Mouse (Mus musculus) neural tube, embryonic 14.5 days (tissue): ENCODE measurements around the gene Faah. TPM values are rescaled to one million over a fixed set of nuclear protein-coding genes. Genes with fewer than 3 reads are reported as not detected.

Experiments used
- ATAC-seq: fragments of 200-750 bp; cut with Nextera tagmentation; 2 replicates; pipeline ENCODE4 v1.8.0; 2017; ENCODE audit warnings: low read depth, mild to moderate bottlenecking, moderate TSS enrichment, moderate library complexity
- H3K27ac ChIP-seq: fragments of 300-500 bp; sonication (generic); 2 replicates; pipeline ENCODE4 v1.5.1; 2014; ENCODE audit warnings: low read depth, mild to moderate bottlenecking, control low read depth, low read length, moderate library complexity, mixed read lengths
- H3K27me3 ChIP-seq: fragments of 300-500 bp; sonication (generic); 2 replicates; pipeline ENCODE4 v1.6.1; 2014; ENCODE audit warnings: low read length; ENCODE audit not compliant: control insufficient read depth, insufficient read depth
- H3K36me3 ChIP-seq: fragments of 300-500 bp; sonication (generic); 2 replicates; pipeline ENCODE4 v1.6.1; 2014; ENCODE audit warnings: low read length, mixed read lengths; ENCODE audit not compliant: control insufficient read depth, insufficient read depth
- H3K4me1 ChIP-seq: fragments of 300-500 bp; sonication (generic); 2 replicates; pipeline ENCODE4 v1.6.1; 2014; ENCODE audit warnings: low read length; ENCODE audit not compliant: control insufficient read depth, insufficient read depth
- H3K4me2 ChIP-seq: fragments of 300-500 bp; sonication (generic); 2 replicates; pipeline ENCODE4 v1.6.1; 2014; ENCODE audit warnings: mild to moderate bottlenecking, low read depth, low read length, control low read depth
- H3K4me3 ChIP-seq: fragments of 300-500 bp; sonication (generic); 2 replicates; pipeline ENCODE4 v1.5.1; 2014; ENCODE audit warnings: low read depth, low read length, control low read depth, mixed read lengths
- H3K9ac ChIP-seq: fragments of 300-500 bp; sonication (generic); replicated peaks from 2 replicates; pipeline ENCODE4 v1.6.1; 2014; ENCODE audit warnings: low read depth, mild to moderate bottlenecking, control low read depth, low read length, mixed read lengths
- H3K9me3 ChIP-seq: fragments of 300-500 bp; sonication (generic); 2 replicates; pipeline ENCODE4 v1.6.1; 2016; ENCODE audit warnings: low read length; ENCODE audit not compliant: control insufficient read depth
- WGBS: fragments of 180-500 bp; shearing (Covaris S2); extraction: QIAGEN DNeasy Blood & Tissue Kit; methylation state at CpG from one replicate; pipeline ENCODE4 v1.1.7; 2014; 5-methylcytosine and 5-hydroxymethylcytosine counted together
- polyA plus RNA-seq: library from polyadenylated mRNA; unstranded; fragments of >200 nt; fragmentation: Nextera tagmentation; extraction: Ambion mirVana; gene quantifications from 2 replicates; pipeline ENCODE4 v1.2.1, GENCODE M21; 2014

Faah gene
- polyA plus RNA-seq, 1 experiment from 2014 or later, result 17.1 TPM

DNA sequence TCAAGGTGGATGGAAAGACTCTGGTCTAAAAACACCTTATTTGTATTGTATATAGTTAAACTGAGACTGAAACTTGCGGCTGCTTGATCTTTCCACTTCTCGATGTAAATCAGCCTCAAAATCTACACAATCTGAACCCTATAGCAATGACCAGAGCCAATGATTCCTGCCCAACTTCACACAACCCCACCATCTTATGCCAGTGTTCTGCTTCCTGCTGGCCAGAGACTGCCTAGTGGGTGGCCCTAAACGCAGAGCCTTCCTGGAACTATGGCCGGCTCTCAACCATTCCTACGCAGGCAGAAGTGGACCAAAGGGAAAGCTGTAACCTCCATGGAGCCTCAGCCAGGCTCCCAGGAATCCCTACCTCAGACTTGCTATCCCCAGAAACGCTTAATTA, 54.0 kb downstream of the Faah start:
- H3K4me3 ChIP-seq, result no peak overlapping the region
- H3K9ac ChIP-seq, result no peak overlapping the region
- peaks cover 70% of the 10 kb centered on the region for H3K27me3 ChIP-seq
- no peak overlapping the region for H3K27ac ChIP-seq
- no peaks in the 10 kb centered on the region for H3K9me3 ChIP-seq
- no peak for ATAC-seq
- WGBS, result 4% methylated on average over 6 of the region's 6 CpGs
- no peaks in the 10 kb centered on the region for H3K36me3 ChIP-seq
- H3K4me2 ChIP-seq, result no peak overlapping the region
- peaks cover 7% of the 10 kb centered on the region; the same call in 1 of the 2 replicates for H3K4me1 ChIP-seq

DNA sequence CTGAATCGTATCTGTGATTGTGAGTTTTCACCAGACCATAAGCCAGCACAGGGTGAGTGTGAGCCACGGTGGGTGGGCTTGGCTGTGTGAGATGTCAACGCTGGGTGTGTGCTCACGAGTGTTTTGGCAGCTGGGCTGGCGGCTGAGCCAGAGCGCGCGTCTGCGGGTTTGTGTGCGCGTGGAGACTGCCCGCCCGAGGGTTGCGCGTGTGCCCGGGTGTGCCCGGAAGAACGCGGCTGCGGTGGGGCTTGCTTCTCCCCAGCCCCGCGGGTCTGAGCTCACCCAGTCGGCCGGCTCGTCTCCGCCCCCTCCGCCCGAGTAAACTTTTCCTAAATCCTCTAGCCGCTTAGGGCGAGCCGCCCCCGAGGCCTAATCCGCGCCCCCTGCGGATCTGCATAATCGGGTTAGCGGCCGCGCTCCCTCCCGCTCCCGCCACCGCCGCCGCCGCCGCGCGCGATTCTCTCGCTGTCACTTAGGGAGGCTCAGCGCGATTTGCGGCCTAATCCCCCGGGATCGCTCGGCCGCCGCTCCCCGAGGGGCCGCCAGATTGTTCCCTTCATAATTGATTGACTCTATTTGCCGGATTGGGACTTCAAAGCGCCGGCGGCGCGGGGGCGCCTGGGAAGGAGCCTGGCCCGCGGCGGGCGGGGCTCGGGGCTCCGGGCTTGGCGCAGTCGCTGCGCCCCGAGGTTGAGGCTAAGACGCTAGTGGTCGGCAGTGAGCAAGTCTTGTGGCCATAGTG, 54.9 kb downstream of the Faah start:
- WGBS, result under 1% methylated on average over 75 of the region's 79 CpGs
- peak overlapping the region; percentile 48 for H3K4me3 ChIP-seq

DNA sequence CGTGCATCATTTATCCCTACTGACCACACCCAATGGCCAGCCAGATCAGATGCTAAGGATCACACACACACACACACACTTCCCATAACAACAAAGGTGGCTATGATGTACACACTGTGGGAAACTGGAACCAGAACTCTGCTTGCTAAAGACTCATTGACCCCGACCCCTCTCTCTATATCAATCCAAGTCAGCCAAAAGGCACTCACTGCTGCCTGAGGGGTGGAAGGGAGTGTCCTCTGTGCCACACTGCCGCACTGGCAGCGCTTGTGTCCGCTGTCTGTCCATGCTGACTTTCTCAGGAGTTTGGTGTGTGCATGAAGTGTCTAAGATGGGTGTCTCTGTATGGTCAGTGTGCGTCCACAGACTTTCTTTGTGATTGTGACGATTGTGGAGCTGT, 55.7 kb downstream of the Faah start:
- H3K4me1 ChIP-seq, result peaks cover 7% of the 10 kb centered on the region; the same call in 1 of the 2 replicates
- H3K36me3 ChIP-seq, result no peaks in the 10 kb centered on the region
- H3K27ac ChIP-seq, result no peak overlapping the region
- no peak overlapping the region for H3K4me2 ChIP-seq
- ATAC-seq, result 0 out of 2 replicates have a peak, but pooled peaks have one; percentile 12
- H3K4me3 ChIP-seq, result no peak overlapping the region
- H3K9me3 ChIP-seq, result no peaks in the 10 kb centered on the region
- no peak overlapping the region for H3K9ac ChIP-seq
- peaks cover 60% of the 10 kb centered on the region for H3K27me3 ChIP-seq
- WGBS, result 6% methylated on average over 7 of the region's 7 CpGs

More for the DNA sequence above, 54.9 kb downstream of the Faah start:
- peak overlapping the region; percentile 87 for H3K4me2 ChIP-seq
- H3K9ac ChIP-seq, result peak overlapping the region; percentile 43
- H3K36me3 ChIP-seq, result no peaks in the 10 kb centered on the region
- peaks cover 63% of the 10 kb centered on the region for H3K27me3 ChIP-seq
- no peak overlapping the region for H3K27ac ChIP-seq
- H3K9me3 ChIP-seq, result no peaks in the 10 kb centered on the region
- H3K4me1 ChIP-seq, result peaks cover 7% of the 10 kb centered on the region; the same call in 1 of the 2 replicates
- peak; percentile 52 for ATAC-seq

- peaks cover 50% of the 10 kb centered on the region for H3K27me3 ChIP-seq
- no peak overlapping the region for H3K27ac ChIP-seq
- H3K4me2 ChIP-seq, result no peak overlapping the region
- H3K4me3 ChIP-seq, result no peak overlapping the region
- H3K9ac ChIP-seq, result no peak overlapping the region
- peaks cover 7% of the 10 kb centered on the region; the same call in 1 of the 2 replicates for H3K4me1 ChIP-seq
- no peaks in the 10 kb centered on the region for H3K36me3 ChIP-seq
- no peak for ATAC-seq
- no peaks in the 10 kb centered on the region for H3K9me3 ChIP-seq
Measured at GRCm38 (mm10) chr4:115959546-115959945, 58.2 kb downstream of the Faah start.

- Histone ChIP-seq H3K36me3 (no peaks in the 10 kb centered on the region), H3K27me3 (peaks cover 53% of the 10 kb centered on the region), H3K9ac (no peak overlapping the region), H3K27ac (no peak overlapping the region), H3K4me2 (no peak overlapping the region), H3K4me1 (no peaks in the 10 kb centered on the region), H3K4me3 (no peak overlapping the region), H3K9me3 (no peaks in the 10 kb centered on the region)
- ATAC-seq, result no peak
- WGBS, result 3% methylated on average over 3 of the region's 3 CpGs
Measured at GRCm38 (mm10) chr4:115955494-115955775, 62.3 kb downstream of the Faah start.

DNA sequence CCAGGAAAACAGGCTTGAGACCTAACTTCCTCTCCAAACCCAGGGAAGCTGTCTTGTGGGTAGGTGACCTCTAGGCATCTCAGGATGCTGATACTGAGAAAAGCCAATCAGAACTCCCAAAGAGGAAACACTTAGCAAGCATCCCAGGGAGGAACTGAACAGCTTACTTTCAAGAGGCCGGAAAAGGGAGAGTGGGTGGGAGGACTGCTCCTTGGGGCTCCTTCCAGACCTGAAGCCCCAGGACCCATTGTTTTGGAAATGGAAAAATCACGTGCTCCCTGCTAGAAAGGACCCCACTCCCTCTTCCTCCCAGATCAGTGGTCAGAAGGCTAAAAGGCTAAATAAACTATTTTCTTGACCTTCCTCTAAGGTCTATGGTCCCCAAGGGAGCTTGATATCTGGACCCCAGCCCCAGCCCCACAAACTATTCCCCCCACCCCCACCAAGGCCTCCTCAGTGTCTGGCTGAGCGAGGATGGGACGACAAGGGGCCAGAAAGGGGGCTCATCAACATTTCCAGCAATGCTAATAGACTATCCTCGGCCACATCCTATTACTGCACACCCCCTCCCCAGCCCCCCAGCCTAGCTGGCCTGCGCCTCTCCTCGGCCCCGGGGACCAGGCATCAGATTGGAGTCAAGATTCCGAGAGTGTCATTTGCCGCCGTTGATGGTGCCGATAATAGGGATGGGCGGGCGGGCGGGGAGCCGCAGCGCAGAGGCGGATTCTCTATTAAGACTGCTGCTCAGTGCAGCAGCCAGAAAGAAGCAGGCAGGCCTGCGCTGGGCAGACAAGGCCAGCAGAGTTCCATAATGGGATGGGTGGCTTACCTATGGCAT, 62.9 kb downstream of the Faah start:
- peak; percentile 50; the same call in 1 of the 2 replicates for ATAC-seq
- Histone ChIP-seq H3K4me1 (no peaks in the 10 kb centered on the region), H3K27ac (no peak overlapping the region), H3K4me2 (peak overlapping the region; percentile 31), H3K9me3 (no peaks in the 10 kb centered on the region), H3K4me3 (0 out of 2 replicates have a peak overlapping the region, but pooled peaks have one; percentile 2), H3K27me3 (peaks cover 54% of the 10 kb centered on the region), H3K36me3 (no peaks in the 10 kb centered on the region), H3K9ac (no peak overlapping the region)
- WGBS, result 3% methylated on average over 19 of the region's 19 CpGs

- no peak overlapping the region for H3K27ac ChIP-seq
- H3K9ac ChIP-seq, result no peak overlapping the region
- no peak overlapping the region for H3K4me3 ChIP-seq
- H3K4me1 ChIP-seq, result no peaks in the 10 kb centered on the region
- no peaks in the 10 kb centered on the region for H3K36me3 ChIP-seq
- ATAC-seq, result no peak
- WGBS, result 15% methylated on average over 5 of the region's 5 CpGs
- no peak overlapping the region for H3K4me2 ChIP-seq
- no peaks in the 10 kb centered on the region for H3K9me3 ChIP-seq
- peaks cover 56% of the 10 kb centered on the region for H3K27me3 ChIP-seq
Measured at GRCm38 (mm10) chr4:115953559-115953958, 64.2 kb downstream of the Faah start.

GRCm38 (mm10) chr4:115952758-115953157, 65.0 kb downstream of the Faah start:
- ATAC-seq, result no peak
- Histone ChIP-seq H3K9me3 (no peaks in the 10 kb centered on the region), H3K27me3 (peaks cover 61% of the 10 kb centered on the region), H3K4me3 (no peak overlapping the region), H3K36me3 (no peaks in the 10 kb centered on the region), H3K4me1 (no peaks in the 10 kb centered on the region), H3K4me2 (no peak overlapping the region), H3K9ac (no peak overlapping the region), H3K27ac (no peak overlapping the region)
- WGBS, result 13% methylated on average over 6 of the region's 6 CpGs
